Mouse (Mus musculus): ENCODE results near the gene Dnase1l3. TPM values are rescaled to one million over a fixed set of nuclear protein-coding genes. Genes with fewer than 3 reads are reported as not detected.

The Dnase1l3 gene
- polyA plus RNA-seq, 1 experiment from 2014 or later, result not detected

DNA sequence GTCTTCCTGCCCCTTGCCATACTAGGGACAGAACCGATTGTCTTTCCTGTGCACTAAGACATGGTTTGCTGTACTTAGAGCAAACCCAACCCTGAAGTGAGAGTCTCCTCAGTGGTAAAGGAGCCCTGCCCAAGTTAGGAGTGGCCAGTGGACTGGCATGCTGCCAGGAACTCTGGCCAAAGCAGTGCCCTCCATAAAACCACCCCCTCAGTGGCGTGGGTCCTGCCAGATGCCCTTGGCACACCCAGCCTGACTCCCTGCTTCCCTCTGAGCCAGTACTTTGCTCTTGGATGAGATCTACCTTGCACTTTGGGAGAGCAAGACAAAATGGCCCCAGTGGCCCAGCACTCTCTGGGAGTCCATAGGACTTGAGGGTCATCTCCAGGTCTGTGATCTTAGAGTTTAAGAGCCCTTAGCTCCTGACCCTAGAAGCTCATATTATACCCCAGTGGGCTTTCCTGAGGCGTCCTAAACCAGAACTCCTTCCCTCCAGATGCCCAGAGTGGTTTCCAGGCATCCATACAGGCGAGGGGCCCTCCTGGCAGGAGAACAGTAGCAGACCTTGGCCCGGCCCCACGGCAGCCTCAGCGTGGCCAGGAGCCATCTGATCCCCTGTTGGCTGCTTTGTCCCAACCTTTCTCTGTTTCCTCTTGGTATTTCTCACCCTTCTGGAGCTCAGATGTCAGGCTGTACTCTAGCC, 51.1 kb downstream of the Dnase1l3 start:
- Histone ChIP-seq H3K9ac (no peak overlapping the region), H3K4me3 (replicated peaks) (no peak overlapping the region), H3K36me3 (replicated peaks) (peaks cover 51% of the 10 kb centered on the region), H3K4me1 (peaks cover 4% of the 10 kb centered on the region; the same call in 1 of the 2 replicates), H3K9me3 (no peaks in the 10 kb centered on the region), H3K27ac (no peak overlapping the region), H3K4me2 (no peak overlapping the region), H3K27me3 (no peaks in the 10 kb centered on the region)
- 83% methylated on average over 7 of the region's 7 CpGs for WGBS
- no peak for ATAC-seq (ENCODE audit: low FRiP score)

GRCm38 (mm10) chr14:7941413-7941812, 53.0 kb downstream of the Dnase1l3 start:
- peaks cover 7% of the 10 kb centered on the region for H3K4me1 ChIP-seq
- H3K27ac ChIP-seq, result no peak overlapping the region
- H3K9ac ChIP-seq, result no peak overlapping the region
- no peak overlapping the region for H3K4me3 ChIP-seq (replicated peaks)
- H3K36me3 ChIP-seq (replicated peaks), result peaks cover 50% of the 10 kb centered on the region
- 71% methylated on average over 5 of the region's 5 CpGs for WGBS
- H3K27me3 ChIP-seq, result no peaks in the 10 kb centered on the region
- H3K4me2 ChIP-seq, result no peak overlapping the region
- H3K9me3 ChIP-seq, result no peaks in the 10 kb centered on the region
- no peak for ATAC-seq (ENCODE audit: low FRiP score)

DNA sequence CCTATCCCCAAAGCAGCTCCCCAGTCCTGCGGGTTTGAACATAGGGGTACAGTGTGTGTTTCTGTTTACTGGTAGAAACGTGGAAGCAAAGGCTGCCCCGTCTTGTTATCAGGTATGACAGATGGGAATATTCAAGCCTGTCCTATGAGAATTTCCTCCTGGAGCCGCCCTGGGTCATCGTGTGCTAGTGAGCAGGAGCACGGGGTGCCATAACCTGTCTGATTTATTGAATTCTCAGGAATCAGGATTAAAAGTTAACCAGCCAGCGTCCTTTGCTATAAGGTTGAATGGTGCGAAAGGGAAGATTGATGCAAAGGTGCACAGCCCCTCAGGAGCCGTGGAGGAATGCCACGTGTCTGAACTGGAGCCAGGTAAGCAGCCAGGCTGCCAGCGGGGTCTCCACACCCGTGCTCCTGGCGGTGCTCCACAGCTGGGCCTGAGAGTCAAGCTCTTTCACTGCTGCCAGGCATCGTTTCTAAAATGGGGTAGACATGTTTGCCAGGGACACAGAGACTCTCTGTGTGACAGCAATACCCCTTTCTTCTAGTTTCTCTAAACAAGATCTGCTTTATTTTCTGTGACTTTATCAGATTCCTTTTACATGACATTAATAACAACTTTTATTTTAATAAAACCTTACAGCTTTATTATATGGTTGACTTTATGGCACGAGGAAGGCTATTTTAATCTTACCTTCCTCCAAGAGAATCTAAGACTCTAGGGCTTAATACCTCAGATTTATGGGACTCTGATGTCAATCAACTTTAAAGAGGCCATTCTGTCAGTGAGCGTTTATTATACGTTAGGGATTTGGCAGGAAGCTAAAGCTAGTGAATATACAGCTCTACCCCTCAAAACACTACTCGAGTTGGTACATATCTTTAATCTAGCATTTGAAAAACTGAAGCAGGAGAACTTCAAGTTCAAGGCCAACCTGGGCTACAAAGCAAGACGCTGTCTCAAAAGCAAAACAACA, 55.3 kb downstream of the Dnase1l3 start:
- WGBS, result 93% methylated on average over 19 of the region's 19 CpGs
- ATAC-seq (ENCODE audit: low FRiP score), result no peak
- H3K27ac ChIP-seq, result no peak overlapping the region
- H3K27me3 ChIP-seq, result no peaks in the 10 kb centered on the region
- H3K4me1 ChIP-seq, result peaks cover 3% of the 10 kb centered on the region; the same call in 1 of the 2 replicates
- H3K9ac ChIP-seq, result no peak overlapping the region
- H3K9me3 ChIP-seq, result no peaks in the 10 kb centered on the region
- H3K36me3 ChIP-seq (replicated peaks), result peaks cover 50% of the 10 kb centered on the region
- H3K4me3 ChIP-seq (replicated peaks), result no peak overlapping the region
- no peak overlapping the region for H3K4me2 ChIP-seq

DNA sequence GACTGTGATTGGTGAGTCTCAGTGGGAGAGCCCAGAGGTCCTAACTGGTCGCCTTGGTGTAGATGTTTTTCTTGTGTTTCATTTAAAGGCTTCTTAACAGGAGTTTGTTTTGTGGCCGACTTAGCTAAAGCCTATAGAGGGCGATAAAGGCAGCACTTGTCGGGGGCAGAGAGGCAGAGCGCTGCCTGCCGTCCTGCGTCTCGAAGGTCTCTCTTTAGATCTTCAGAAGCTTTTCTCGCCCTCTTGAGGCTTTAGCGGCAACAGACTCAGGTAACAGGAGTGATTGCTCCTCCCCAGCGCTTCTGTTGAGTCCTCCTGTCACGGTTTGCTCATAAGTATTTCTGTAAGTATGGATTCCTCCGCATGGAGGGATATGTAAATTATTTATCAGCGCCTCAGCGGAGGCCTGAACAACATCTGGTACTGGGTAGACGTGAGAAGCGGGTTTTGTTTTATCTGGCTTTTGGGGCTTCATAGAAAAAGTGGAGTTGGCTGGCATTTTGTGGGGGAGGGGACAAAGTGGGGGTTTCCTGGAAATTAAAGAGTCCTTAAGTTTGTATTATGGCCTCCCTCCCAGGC, 57.2 kb downstream of the Dnase1l3 start:
- H3K4me1 ChIP-seq, result peaks cover 3% of the 10 kb centered on the region; the same call in 1 of the 2 replicates
- H3K27me3 ChIP-seq, result no peaks in the 10 kb centered on the region
- H3K9me3 ChIP-seq, result no peaks in the 10 kb centered on the region
- no peak overlapping the region for H3K27ac ChIP-seq
- H3K4me3 ChIP-seq (replicated peaks), result no peak overlapping the region
- H3K36me3 ChIP-seq (replicated peaks), result peaks cover 59% of the 10 kb centered on the region
- no peak overlapping the region for H3K9ac ChIP-seq
- WGBS, result 17% methylated on average over 17 of the region's 17 CpGs
- ATAC-seq (ENCODE audit: low FRiP score), result 0 out of 2 replicates have a peak, but pooled peaks have one; percentile 14
- H3K4me2 ChIP-seq, result peak overlapping the region; percentile 8; the same call in 1 of the 2 replicates

DNA sequence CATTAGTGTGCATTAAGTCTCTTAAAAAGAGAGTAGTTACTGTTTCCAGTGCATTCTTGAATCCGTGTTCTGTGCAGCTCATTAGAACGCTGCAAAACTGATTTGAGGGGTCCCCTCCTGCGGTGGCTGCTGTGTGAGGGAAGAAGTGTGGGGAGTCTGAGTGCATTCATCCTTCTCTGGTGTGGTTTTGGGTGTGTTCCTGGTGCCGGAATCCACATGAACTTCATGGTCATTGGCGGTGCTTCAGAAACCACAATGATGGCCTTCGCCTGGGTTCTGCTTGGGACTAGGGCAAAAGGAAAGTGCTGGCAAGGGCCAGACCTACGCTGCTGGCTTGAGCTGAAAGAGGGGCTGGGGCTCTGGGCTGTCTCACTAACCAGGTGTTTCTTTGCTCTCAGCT, 60.2 kb downstream of the Dnase1l3 start:
- Histone ChIP-seq H3K36me3 (replicated peaks) (peaks cover 68% of the 10 kb centered on the region), H3K4me3 (replicated peaks) (no peak overlapping the region), H3K9me3 (no peaks in the 10 kb centered on the region), H3K27me3 (no peaks in the 10 kb centered on the region), H3K4me2 (no peak overlapping the region), H3K4me1 (peaks cover 3% of the 10 kb centered on the region; the same call in 1 of the 2 replicates), H3K9ac (no peak overlapping the region), H3K27ac (no peak overlapping the region)
- WGBS, result 94% methylated on average over 7 of the region's 7 CpGs
- ATAC-seq (ENCODE audit: low FRiP score), result no peak

GRCm38 (mm10) chr14:7932151-7932550, 62.2 kb downstream of the Dnase1l3 start:
- H3K4me3 ChIP-seq (replicated peaks), result no peak overlapping the region
- ATAC-seq (ENCODE audit: low FRiP score), result no peak
- no peak overlapping the region for H3K4me2 ChIP-seq
- H3K9ac ChIP-seq, result no peak overlapping the region
- no peaks in the 10 kb centered on the region for H3K27me3 ChIP-seq
- 90% methylated on average over 4 of the region's 4 CpGs for WGBS
- no peaks in the 10 kb centered on the region for H3K9me3 ChIP-seq
- H3K27ac ChIP-seq, result no peak overlapping the region
- H3K36me3 ChIP-seq (replicated peaks), result peaks cover 82% of the 10 kb centered on the region
- H3K4me1 ChIP-seq, result peaks cover under 1% of the 10 kb centered on the region; the same call in 1 of the 2 replicates

DNA sequence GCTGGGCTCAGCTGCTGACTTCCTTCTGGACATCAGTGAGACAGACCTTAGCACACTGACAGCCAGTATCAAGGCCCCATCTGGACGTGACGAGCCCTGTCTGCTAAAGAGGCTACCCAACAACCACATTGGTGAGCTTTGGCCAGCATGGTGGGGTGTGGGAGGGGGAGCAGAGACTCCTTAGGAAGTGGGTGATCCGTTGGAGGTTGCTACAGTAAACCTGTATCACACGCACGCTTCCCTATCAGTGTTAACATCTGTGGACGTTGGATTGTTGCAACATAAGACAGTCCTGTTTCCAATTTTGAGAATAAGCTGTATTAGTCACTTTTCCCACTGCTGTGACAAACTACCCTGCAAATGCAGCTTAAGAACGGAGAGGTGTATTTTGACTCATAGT, 65.3 kb downstream of the Dnase1l3 start:
- H3K9ac ChIP-seq, result no peak overlapping the region
- no peak for ATAC-seq (ENCODE audit: low FRiP score)
- H3K27me3 ChIP-seq, result no peaks in the 10 kb centered on the region
- no peak overlapping the region for H3K4me3 ChIP-seq (replicated peaks)
- H3K27ac ChIP-seq, result no peak overlapping the region
- no peaks in the 10 kb centered on the region for H3K9me3 ChIP-seq
- H3K4me2 ChIP-seq, result no peak overlapping the region
- H3K36me3 ChIP-seq (replicated peaks), result peaks cover 78% of the 10 kb centered on the region
- 89% methylated on average over 7 of the region's 7 CpGs for WGBS
- H3K4me1 ChIP-seq, result no peaks in the 10 kb centered on the region

DNA sequence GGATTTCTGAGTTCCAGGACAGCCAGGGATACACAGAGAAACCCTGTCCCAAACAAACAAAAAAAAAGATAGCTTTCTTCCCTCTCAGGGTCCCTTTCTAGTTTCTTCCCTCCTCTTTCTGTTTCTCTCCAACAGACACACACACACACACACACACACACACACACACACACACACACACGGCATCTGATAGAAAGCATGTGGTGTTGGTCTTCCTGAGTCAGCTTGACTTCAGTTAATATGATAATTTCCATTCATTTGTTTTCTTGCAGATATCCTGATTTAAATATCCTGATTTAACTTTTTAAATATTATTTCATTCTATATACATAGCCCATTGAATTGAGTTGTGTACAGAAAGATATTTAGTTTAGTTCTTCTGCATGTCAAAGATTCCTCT, 66.0 kb downstream of the Dnase1l3 start:
- Histone ChIP-seq H3K27me3 (no peaks in the 10 kb centered on the region), H3K9ac (no peak overlapping the region), H3K4me1 (no peaks in the 10 kb centered on the region), H3K9me3 (no peaks in the 10 kb centered on the region), H3K27ac (no peak overlapping the region), H3K4me2 (no peak overlapping the region), H3K4me3 (replicated peaks) (no peak overlapping the region), H3K36me3 (replicated peaks) (peaks cover 78% of the 10 kb centered on the region)
- WGBS, result 100% methylated on average over 1 of the region's 1 CpGs
- ATAC-seq (ENCODE audit: low FRiP score), result no peak

DNA sequence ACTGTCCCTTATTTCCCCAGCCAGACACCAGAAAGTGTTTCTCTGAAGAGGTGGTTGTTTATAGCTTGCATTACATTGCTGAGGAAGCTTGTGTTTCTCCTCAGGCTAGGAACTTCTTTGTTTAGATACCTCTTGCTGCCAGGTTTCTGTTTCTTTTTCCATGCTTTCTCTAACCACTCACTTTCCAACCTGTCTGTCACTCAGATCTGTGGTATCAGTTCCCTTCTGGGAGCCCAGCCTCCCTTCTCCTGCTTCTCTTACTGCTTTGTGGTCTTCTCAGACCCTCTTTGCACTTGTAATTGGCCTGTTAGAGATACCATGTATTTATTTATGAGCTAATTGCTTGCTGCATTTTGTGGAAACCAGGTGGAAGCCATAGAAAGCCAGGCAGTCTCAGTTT, 70.7 kb downstream of the Dnase1l3 start:
- peaks cover 75% of the 10 kb centered on the region for H3K36me3 ChIP-seq (replicated peaks)
- H3K4me3 ChIP-seq (replicated peaks), result no peak overlapping the region
- H3K9me3 ChIP-seq, result no peaks in the 10 kb centered on the region
- H3K4me1 ChIP-seq, result no peaks in the 10 kb centered on the region
- ATAC-seq (ENCODE audit: low FRiP score), result no peak
- no peak overlapping the region for H3K4me2 ChIP-seq
- no peak overlapping the region for H3K9ac ChIP-seq
- no peak overlapping the region for H3K27ac ChIP-seq
- H3K27me3 ChIP-seq, result no peaks in the 10 kb centered on the region

GRCm38 (mm10) chr14:7921459-7921858, 72.9 kb downstream of the Dnase1l3 start:
- Histone ChIP-seq H3K4me2 (no peak overlapping the region), H3K4me3 (replicated peaks) (no peak overlapping the region), H3K36me3 (replicated peaks) (peaks cover 84% of the 10 kb centered on the region), H3K4me1 (no peaks in the 10 kb centered on the region), H3K27ac (no peak overlapping the region), H3K9me3 (no peaks in the 10 kb centered on the region), H3K27me3 (no peaks in the 10 kb centered on the region), H3K9ac (no peak overlapping the region)
- ATAC-seq (ENCODE audit: low FRiP score), result no peak
- 92% methylated on average over 5 of the region's 5 CpGs for WGBS

- WGBS, result 78% methylated on average over 4 of the region's 4 CpGs
- ATAC-seq (ENCODE audit: low FRiP score), result no peak
- Histone ChIP-seq H3K4me2 (no peak overlapping the region), H3K36me3 (replicated peaks) (peaks cover 90% of the 10 kb centered on the region), H3K9ac (no peak overlapping the region), H3K4me3 (replicated peaks) (no peak overlapping the region), H3K4me1 (no peaks in the 10 kb centered on the region), H3K9me3 (no peaks in the 10 kb centered on the region), H3K27me3 (no peaks in the 10 kb centered on the region), H3K27ac (no peak overlapping the region)
These were observed 74.5 kb downstream of the Dnase1l3 start for GRCm38 (mm10) chr14:7919921-7920320.

DNA sequence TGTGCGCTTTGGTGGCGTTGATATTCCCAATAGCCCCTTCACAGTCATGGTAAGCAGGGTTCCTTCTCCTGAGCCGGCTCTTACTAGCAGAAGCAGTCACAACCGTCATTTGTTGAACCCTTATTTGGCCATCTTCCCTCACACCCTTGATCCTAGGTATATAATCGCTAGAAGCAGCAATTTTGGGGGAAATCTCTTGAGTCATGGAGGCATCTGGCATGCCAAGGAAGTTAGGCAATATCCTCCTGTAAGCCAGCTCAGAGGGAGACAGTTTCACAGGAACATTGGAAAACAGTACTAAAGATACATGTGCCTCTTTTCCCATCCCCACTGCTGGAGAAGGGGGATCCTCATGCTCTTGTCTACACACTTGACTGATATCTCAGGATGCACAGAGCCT, 75.1 kb downstream of the Dnase1l3 start:
- Histone ChIP-seq H3K4me3 (replicated peaks) (no peak overlapping the region), H3K9me3 (no peaks in the 10 kb centered on the region), H3K36me3 (replicated peaks) (peaks cover 92% of the 10 kb centered on the region), H3K9ac (no peak overlapping the region), H3K4me1 (no peaks in the 10 kb centered on the region), H3K27ac (no peak overlapping the region), H3K27me3 (no peaks in the 10 kb centered on the region), H3K4me2 (no peak overlapping the region)
- ATAC-seq (ENCODE audit: low FRiP score), result no peak
- WGBS, result 91% methylated on average over 5 of the region's 5 CpGs
